Mouse (Mus musculus) mesoderm, embryonic 11.5 days (tissue): ENCODE measurements around the gene Rnd1.

Experiments
- DNase-seq: peaks from one replicate; pipeline ENCODE4 v3.0.0-alpha.2; 2012; ENCODE audit warnings: low read depth, low spot score

The Rnd1 gene

GRCm38 (mm10) chr15:98680660-98681059 is 3.4 kb upstream of the Rnd1 start:
- no peak for DNase-seq

- no peak for DNase-seq
Measured at GRCm38 (mm10) chr15:98677977-98678376, 716 bp upstream of the Rnd1 start.

DNA sequence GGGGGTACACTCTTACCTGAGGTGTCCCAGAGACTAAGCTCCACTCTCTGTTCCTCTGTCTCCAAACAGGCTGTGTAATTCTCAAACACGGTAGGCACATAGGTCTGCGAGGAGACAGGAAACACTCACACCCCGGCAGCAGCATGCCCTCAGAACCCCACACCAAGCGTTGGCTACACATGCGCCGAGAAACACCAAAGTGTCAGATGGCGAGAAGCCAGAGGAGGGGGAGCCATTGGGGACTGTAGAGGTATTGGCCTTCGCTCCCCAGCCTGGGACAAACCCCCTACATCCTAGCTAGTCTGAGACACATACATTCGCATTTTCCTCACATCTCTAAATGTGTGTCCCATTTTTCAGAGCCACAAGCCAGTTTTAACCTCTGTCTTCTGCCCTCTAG is 790 bp downstream of the Rnd1 start:
- no peak for DNase-seq

GRCm38 (mm10) chr15:98675634-98676250 is 1.5 kb downstream of the Rnd1 start:
- DNase-seq = no peak

- no peak for DNase-seq
Measured at GRCm38 (mm10) chr15:98674994-98675545, 2.2 kb downstream of the Rnd1 start.

DNA sequence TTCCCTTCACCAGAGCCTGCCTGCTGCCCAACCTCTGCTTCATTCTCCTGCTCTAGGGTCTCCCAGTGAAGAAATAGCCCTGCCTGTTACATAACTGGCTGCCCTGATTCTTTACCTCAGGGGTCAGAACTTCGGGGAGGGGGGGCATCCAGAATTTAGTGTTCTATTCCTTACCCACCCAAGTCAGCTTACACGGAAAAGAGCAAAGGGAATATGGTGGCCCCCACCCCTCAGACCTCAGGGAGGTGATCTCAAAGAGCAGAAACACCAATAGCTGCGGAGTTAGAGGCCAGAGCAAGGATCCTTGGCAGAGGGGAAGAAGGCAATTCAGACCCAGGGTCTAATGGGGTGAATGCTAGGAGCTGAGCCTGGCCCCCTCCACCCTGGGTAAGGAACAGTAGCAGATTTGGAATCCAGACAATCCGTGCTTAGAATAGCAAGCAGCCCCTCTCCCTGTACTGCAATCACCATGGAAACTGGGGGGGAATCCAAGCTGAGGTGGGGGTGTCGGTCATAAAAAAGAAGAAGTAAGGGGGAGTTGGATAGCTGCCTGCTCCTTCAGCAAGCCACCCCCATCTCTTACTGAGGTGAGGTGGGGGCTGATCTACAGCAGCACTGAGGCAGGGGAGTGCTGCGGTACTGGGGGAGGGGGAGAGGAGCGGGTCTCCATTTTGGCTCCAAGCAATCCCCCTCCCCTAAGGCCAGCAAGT is 2.8 kb downstream of the Rnd1 start:
- peak; percentile 74 for DNase-seq

DNA sequence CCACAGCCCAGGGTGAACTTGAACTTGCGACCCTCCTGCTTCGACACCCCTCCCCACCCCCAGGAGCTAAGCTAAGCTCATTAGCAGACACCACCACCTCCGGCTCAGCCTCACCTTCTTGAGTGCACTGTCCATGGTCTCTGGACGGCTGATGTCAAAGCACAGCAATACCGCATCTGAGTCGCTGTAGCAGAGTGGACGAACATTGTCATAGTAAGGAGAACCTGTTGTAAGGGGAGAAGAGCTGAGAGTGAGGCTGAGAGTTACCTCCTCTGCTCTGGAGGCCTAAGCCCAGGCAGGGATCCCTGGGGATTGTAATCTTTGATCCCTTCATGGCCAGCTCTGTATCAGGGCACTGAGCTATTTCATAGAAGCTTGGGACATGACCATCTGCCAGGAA is 3.5 kb downstream of the Rnd1 start:
- no peak for DNase-seq

- no peak for DNase-seq
Measured at GRCm38 (mm10) chr15:98672592-98672991, 4.7 kb downstream of the Rnd1 start.

- no peak for DNase-seq
Measured at GRCm38 (mm10) chr15:98664042-98664907, 13.0 kb downstream of the Rnd1 start.

GRCm38 (mm10) chr15:98662567-98663545 is 14.4 kb downstream of the Rnd1 start, which contains the start of gene Ddx23:
Gene Ddx23 (minus strand): TSS chr15:98662894.
- DNase-seq = peak; percentile 95

DNA sequence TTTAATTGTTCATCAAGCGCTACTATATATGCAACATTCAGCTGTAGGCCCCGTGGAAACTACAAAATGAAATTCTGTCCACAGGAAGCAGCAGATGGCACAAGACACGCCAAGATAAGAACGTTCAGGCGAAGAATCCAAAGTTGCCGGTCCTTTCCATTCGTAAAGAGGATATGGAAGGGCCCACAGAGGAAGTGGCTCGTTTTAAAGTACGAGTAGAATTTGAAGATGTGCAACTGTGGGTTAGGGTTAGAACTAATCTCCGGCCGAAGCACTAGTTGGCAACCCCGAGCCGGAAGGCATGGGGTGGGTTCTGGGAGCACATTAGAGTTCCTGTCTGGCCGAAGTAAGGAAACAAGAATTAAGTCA is 15.1 kb downstream of the Rnd1 start:
- DNase-seq = peak; percentile 14

DNA sequence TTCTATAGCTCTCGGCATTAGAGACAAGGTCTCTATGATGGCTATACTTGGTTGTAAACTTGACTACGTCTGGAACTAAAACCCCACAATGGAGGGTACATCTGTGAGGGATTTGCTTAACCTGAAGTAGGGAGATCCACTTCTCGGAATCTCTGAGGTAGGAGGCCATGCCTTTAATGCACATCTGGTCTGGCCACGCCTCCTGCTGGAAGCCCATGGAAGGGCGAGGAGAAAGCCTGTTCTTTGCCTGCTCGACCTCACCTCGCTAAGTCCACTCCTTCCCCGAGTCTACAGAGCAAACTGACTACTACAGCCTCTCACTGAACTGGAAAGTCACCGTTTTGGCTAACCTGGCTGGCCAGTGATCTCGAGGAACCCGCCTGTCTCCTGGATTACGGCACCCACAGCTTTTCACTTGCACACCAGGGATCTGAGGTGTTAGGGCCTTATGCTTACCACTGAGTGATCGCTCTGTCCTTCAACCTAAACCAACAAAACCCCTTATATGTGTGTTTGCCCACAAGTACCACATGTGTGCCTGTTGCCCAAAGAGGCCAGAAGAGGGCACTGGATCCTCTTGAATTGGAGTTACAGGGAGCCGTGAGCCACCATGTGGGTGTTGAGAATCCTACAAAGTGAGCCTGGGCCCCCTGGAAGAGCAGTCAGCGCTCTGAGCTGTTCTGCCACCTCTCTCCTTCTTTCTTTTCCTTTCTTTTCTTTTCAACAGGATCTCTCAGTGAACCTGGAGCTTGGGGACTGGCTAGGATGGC is 20.1 kb downstream of the Rnd1 start:
- no peak for DNase-seq

DNA sequence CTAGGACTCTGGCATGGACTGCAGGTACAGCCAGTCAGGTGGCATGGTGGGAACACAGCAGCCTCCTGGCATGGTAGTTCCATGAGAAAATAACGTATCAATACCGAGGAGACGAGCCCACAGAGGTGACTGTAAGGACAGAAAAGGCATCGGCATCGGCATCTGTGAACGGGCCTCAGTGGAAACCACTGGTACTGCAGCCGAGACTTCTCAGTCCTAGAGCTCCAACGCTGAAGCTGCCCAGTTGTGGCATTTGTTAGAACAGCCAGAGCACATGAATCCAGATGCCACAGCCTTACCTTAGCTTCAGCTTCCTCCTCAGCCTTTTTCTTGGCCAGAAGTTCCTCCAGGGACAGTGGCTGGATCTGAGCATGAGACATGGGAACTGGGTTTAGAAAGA is 25.1 kb downstream of the Rnd1 start:
- no peak for DNase-seq

- DNase-seq = no peak
Measured at GRCm38 (mm10) chr15:98651431-98651830, 25.8 kb downstream of the Rnd1 start.

DNA sequence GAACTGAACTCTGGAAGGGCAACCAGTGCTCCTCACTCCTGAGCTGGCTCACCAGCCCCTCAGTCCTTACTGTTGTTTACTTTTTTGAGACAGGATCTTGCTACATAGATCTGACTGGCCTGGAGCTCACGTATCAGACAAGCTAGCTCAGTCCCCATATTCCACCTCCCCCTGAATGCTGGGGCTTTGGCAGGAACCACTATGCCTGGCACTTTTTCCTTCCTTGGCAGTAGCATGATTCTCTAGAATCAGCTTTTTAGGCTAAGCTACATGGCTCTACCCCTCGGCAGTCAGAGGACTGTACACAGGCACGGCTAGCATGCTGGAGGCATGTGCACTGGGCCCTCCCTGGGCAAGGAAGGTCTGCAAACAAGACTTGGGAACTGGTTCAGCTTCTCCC is 29.2 kb downstream of the Rnd1 start:
- DNase-seq = no peak

GRCm38 (mm10) chr15:98647308-98647707 is 30.0 kb downstream of the Rnd1 start:
- DNase-seq = no peak

DNA sequence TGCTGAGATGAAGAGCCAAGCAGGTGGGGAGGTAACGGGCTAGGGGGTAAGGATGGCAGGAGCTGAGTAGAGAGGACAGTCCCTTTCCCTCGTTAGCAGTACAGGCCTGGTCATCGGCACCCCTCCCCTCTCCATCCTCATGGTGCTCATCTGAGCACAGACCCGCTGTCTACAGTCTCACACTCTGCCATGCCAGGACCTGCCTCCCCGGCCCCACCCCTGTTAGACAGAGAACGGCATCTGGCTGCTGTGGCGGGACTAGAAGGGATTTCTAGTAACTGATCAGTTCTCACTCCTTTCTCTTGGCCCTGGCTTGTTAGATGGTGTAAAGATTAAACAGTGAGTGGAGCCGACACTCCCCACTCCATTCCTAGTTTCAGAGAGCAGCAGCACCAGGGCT is 30.5 kb downstream of the Rnd1 start:
- DNase-seq = no peak

GRCm38 (mm10) chr15:98645057-98646026 is 31.9 kb downstream of the Rnd1 start:
- no peak for DNase-seq

GRCm38 (mm10) chr15:98644406-98644805 is 32.9 kb downstream of the Rnd1 start:
- DNase-seq = no peak
